Mouse (Mus musculus) G1E (cell line): Measurements from ENCODE around the gene Dlx5.

Source experiments
- CTCF ChIP-seq: IDR thresholded peaks from 2 replicates; pipeline ENCODE4 v1.5.1; 2012; ENCODE audit warnings: low read depth, low read length, inconsistent platforms, mixed read lengths
- TAL1 ChIP-seq: conservative IDR thresholded peaks from 2 replicates; pipeline ENCODE4 v1.6.1; 2012; ENCODE audit warnings: low read depth, low read length, inconsistent platforms, mixed read lengths

GRCm38 (mm10) chr6:6880361-6881114 lies 1.3 kb downstream of the Dlx5 start:
- TF ChIP-seq CTCF (no peak), TAL1 (no peak)
